Mouse (Mus musculus): Measurements from ENCODE around the gene Cenpf. TPM values are rescaled to one million over a fixed set of nuclear protein-coding genes. Genes with fewer than 3 reads are reported as not detected.

Gene Cenpf
- polyA plus RNA-seq, 1 experiment from 2014 or later, result 73.0 TPM

GRCm38 (mm10) chr1:189630026-189630425 lies 57.9 kb downstream of the Cenpf start:
- Histone ChIP-seq H3K4me3 (no peak overlapping the region), H3K4me2 (no peak overlapping the region), H3K9me3 (replicated peaks) (no peaks in the 10 kb centered on the region), H3K27me3 (replicated peaks) (no peaks in the 10 kb centered on the region), H3K36me3 (no peaks in the 10 kb centered on the region), H3K4me1 (replicated peaks) (no peaks in the 10 kb centered on the region), H3K9ac (no peak overlapping the region), H3K27ac (ENCODE audit: poor library complexity, severe bottlenecking) (no peak overlapping the region)
- ATAC-seq (ENCODE audit: insufficient number of reproducible peaks, low FRiP score), result no peak
- 70% methylated on average over 6 of the region's 6 CpGs for WGBS

- Histone ChIP-seq H3K4me1 (replicated peaks) (no peaks in the 10 kb centered on the region), H3K4me3 (no peak overlapping the region), H3K9ac (no peak overlapping the region), H3K4me2 (no peak overlapping the region), H3K9me3 (replicated peaks) (0 out of 2 replicates have a peak, but pooled peaks cover 5% of the 10 kb centered on the region), H3K27me3 (replicated peaks) (no peaks in the 10 kb centered on the region), H3K36me3 (no peaks in the 10 kb centered on the region), H3K27ac (ENCODE audit: poor library complexity, severe bottlenecking) (no peak overlapping the region)
- peak; percentile 66; the same call in 1 of the 2 replicates for ATAC-seq (ENCODE audit: insufficient number of reproducible peaks, low FRiP score)
- 57% methylated on average over 9 of the region's 9 CpGs for WGBS
Measured at GRCm38 (mm10) chr1:189627976-189628768, 59.7 kb downstream of the Cenpf start.

- Histone ChIP-seq H3K9ac (no peak overlapping the region), H3K36me3 (no peaks in the 10 kb centered on the region), H3K9me3 (replicated peaks) (0 out of 2 replicates have a peak, but pooled peaks cover 5% of the 10 kb centered on the region), H3K27me3 (replicated peaks) (no peaks in the 10 kb centered on the region), H3K4me2 (no peak overlapping the region), H3K4me3 (no peak overlapping the region), H3K4me1 (replicated peaks) (no peaks in the 10 kb centered on the region), H3K27ac (ENCODE audit: poor library complexity, severe bottlenecking) (no peak overlapping the region)
- ATAC-seq (ENCODE audit: insufficient number of reproducible peaks, low FRiP score), result no peak
- 88% methylated on average over 7 of the region's 7 CpGs for WGBS
Measured at GRCm38 (mm10) chr1:189624756-189625155, 63.1 kb downstream of the Cenpf start.

- peak; percentile 65; the same call in 1 of the 2 replicates for ATAC-seq (ENCODE audit: insufficient number of reproducible peaks, low FRiP score)
- H3K27ac ChIP-seq (ENCODE audit: poor library complexity, severe bottlenecking), result peak overlapping the region; percentile 52; the same call in 1 of the 2 replicates
- 43% methylated on average over 13 of the region's 13 CpGs for WGBS
Measured at GRCm38 (mm10) chr1:189618970-189619740, 68.7 kb downstream of the Cenpf start.

GRCm38 (mm10) chr1:189617381-189617780 lies 70.5 kb downstream of the Cenpf start:
- ATAC-seq (ENCODE audit: insufficient number of reproducible peaks, low FRiP score), result no peak
- H3K4me2 ChIP-seq, result no peak overlapping the region
- no peak overlapping the region for H3K9ac ChIP-seq
- 76% methylated on average over 5 of the region's 5 CpGs for WGBS
- no peak overlapping the region for H3K4me3 ChIP-seq
- no peaks in the 10 kb centered on the region for H3K9me3 ChIP-seq (replicated peaks)
- 0 out of 2 replicates have a peak, but pooled peaks cover 7% of the 10 kb centered on the region for H3K4me1 ChIP-seq (replicated peaks)
- H3K27ac ChIP-seq (ENCODE audit: poor library complexity, severe bottlenecking), result no peak overlapping the region
- no peaks in the 10 kb centered on the region for H3K36me3 ChIP-seq
- peaks cover 7% of the 10 kb centered on the region for H3K27me3 ChIP-seq (replicated peaks)

More at GRCm38 (mm10) chr1:189618970-189619740, 68.7 kb downstream of the Cenpf start:
- no peaks in the 10 kb centered on the region for H3K4me1 ChIP-seq (replicated peaks)
- H3K9me3 ChIP-seq (replicated peaks), result 0 out of 2 replicates have a peak, but pooled peaks cover 4% of the 10 kb centered on the region
- no peak overlapping the region for H3K4me2 ChIP-seq
- no peak overlapping the region for H3K4me3 ChIP-seq
- no peak overlapping the region for H3K9ac ChIP-seq
- no peaks in the 10 kb centered on the region for H3K36me3 ChIP-seq
- peaks cover 7% of the 10 kb centered on the region; the same call in 1 of the 2 replicates for H3K27me3 ChIP-seq (replicated peaks)

- no peak overlapping the region for H3K27ac ChIP-seq (ENCODE audit: poor library complexity, severe bottlenecking)
- WGBS, result 78% methylated on average over 7 of the region's 7 CpGs
- H3K4me1 ChIP-seq (replicated peaks), result 0 out of 2 replicates have a peak, but pooled peaks cover 7% of the 10 kb centered on the region
- no peaks in the 10 kb centered on the region for H3K36me3 ChIP-seq
- H3K9me3 ChIP-seq (replicated peaks), result no peaks in the 10 kb centered on the region
- no peak overlapping the region for H3K4me3 ChIP-seq
- no peak for ATAC-seq (ENCODE audit: insufficient number of reproducible peaks, low FRiP score)
- peaks cover 7% of the 10 kb centered on the region for H3K27me3 ChIP-seq (replicated peaks)
- no peak overlapping the region for H3K9ac ChIP-seq
- no peak overlapping the region for H3K4me2 ChIP-seq
Measured at GRCm38 (mm10) chr1:189615246-189615645, 72.6 kb downstream of the Cenpf start.

GRCm38 (mm10) chr1:189613076-189613475 lies 74.8 kb downstream of the Cenpf start:
- Histone ChIP-seq H3K27ac (ENCODE audit: poor library complexity, severe bottlenecking) (no peak overlapping the region), H3K4me2 (no peak overlapping the region), H3K9ac (no peak overlapping the region), H3K27me3 (replicated peaks) (peaks cover 3% of the 10 kb centered on the region), H3K9me3 (replicated peaks) (no peaks in the 10 kb centered on the region), H3K4me3 (no peak overlapping the region), H3K4me1 (replicated peaks) (0 out of 2 replicates have a peak, but pooled peaks cover 7% of the 10 kb centered on the region), H3K36me3 (no peaks in the 10 kb centered on the region)
- no peak for ATAC-seq (ENCODE audit: insufficient number of reproducible peaks, low FRiP score)
- WGBS, result 49% methylated on average over 7 of the region's 7 CpGs

GRCm38 (mm10) chr1:189611775-189612174 lies 76.1 kb downstream of the Cenpf start:
- H3K27ac ChIP-seq (ENCODE audit: poor library complexity, severe bottlenecking), result no peak overlapping the region
- H3K36me3 ChIP-seq, result no peaks in the 10 kb centered on the region
- H3K9me3 ChIP-seq (replicated peaks), result no peaks in the 10 kb centered on the region
- H3K27me3 ChIP-seq (replicated peaks), result peaks cover 4% of the 10 kb centered on the region; the same call in 1 of the 2 replicates
- H3K4me1 ChIP-seq (replicated peaks), result 0 out of 2 replicates have a peak, but pooled peaks cover 7% of the 10 kb centered on the region
- ATAC-seq (ENCODE audit: insufficient number of reproducible peaks, low FRiP score), result no peak
- H3K4me3 ChIP-seq, result no peak overlapping the region
- WGBS, result 78% methylated on average over 4 of the region's 4 CpGs
- no peak overlapping the region for H3K4me2 ChIP-seq
- no peak overlapping the region for H3K9ac ChIP-seq

GRCm38 (mm10) chr1:189608640-189609039 lies 79.2 kb downstream of the Cenpf start:
- peaks cover 4% of the 10 kb centered on the region; the same call in 1 of the 2 replicates for H3K27me3 ChIP-seq (replicated peaks)
- no peak overlapping the region for H3K4me2 ChIP-seq
- ATAC-seq (ENCODE audit: insufficient number of reproducible peaks, low FRiP score), result no peak
- no peak overlapping the region for H3K4me3 ChIP-seq
- H3K36me3 ChIP-seq, result no peaks in the 10 kb centered on the region
- no peak overlapping the region for H3K27ac ChIP-seq (ENCODE audit: poor library complexity, severe bottlenecking)
- H3K9me3 ChIP-seq (replicated peaks), result 0 out of 2 replicates have a peak, but pooled peaks cover 5% of the 10 kb centered on the region
- WGBS, result 14% methylated on average over 5 of the region's 5 CpGs
- 0 out of 2 replicates have a peak, but pooled peaks cover 7% of the 10 kb centered on the region for H3K4me1 ChIP-seq (replicated peaks)
- no peak overlapping the region for H3K9ac ChIP-seq

- Histone ChIP-seq H3K4me1 (replicated peaks) (0 out of 2 replicates have a peak, but pooled peaks cover 7% of the 10 kb centered on the region), H3K9me3 (replicated peaks) (0 out of 2 replicates have a peak, but pooled peaks cover 5% of the 10 kb centered on the region), H3K27ac (ENCODE audit: poor library complexity, severe bottlenecking) (no peak overlapping the region), H3K9ac (no peak overlapping the region), H3K4me2 (no peak overlapping the region), H3K36me3 (no peaks in the 10 kb centered on the region), H3K27me3 (replicated peaks) (peaks cover 4% of the 10 kb centered on the region; the same call in 1 of the 2 replicates), H3K4me3 (no peak overlapping the region)
- WGBS, result 71% methylated on average over 3 of the region's 3 CpGs
- no peak for ATAC-seq (ENCODE audit: insufficient number of reproducible peaks, low FRiP score)
Measured at GRCm38 (mm10) chr1:189608039-189608438, 79.8 kb downstream of the Cenpf start.

Data from heart, embryonic 12.5 days (tissue).